9 mouse cellular contexts compared by ENCODE assay signal in the genomic region with DNA sequence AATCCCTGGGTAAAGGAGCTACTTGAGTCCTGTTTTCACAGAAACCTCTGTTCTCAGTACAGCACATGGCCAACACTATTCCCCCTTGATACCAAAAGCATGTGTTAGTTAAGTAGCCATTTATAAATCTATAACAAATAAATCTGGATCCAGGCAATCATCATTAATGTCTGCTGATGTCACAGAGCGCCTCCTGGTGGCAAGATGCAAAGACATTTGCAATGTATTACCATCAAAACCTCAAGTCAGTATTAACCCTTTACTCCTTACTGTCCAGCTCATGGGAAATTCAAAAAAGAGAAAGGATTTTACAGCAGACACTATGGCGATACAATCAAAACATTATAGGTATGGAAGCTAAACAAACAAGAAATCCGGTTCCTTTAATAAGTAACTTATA.
DNase-seq lines count a peak whose midpoint lies in the region; ATAC-seq and TF ChIP-seq lines count a peak whose summit lies in the region.
"Had no signal": no experiment of that assay in that cellular context is flagged by ENCODE, and none has a peak within 500 bp of the region (broad histone marks: within the 10 kb centered on the region; RNA-seq: fewer than 3 reads in every experiment).

No protein-coding gene starts in this region.

- no peak overlapping the region for H3K4me3 ChIP-seq in limb, embryonic 11.5 days (ENCODE audit: low read depth, low read length)
- H3K4me3 ChIP-seq in limb, embryonic 10.5 days, result no peak overlapping the region
- H3K4me3 ChIP-seq in hindbrain, embryonic 12.5 days, result no peak overlapping the region

- in situ Hi-C loops in Patski (cut with MboI; ENCODE audit: low pct_unique_long_range_greater_than_20kb), result loop anchor here (10.0 kb wide), 1 partner anchor 581 kb away; the partner anchor contains the start of gene Rsu1

- WGBS in limb, embryonic 11.5 days, result 69% methylated on average over 3 of the region's 3 CpGs
- WGBS in limb, embryonic 10.5 days, result 73% methylated on average over 3 of the region's 3 CpGs
- WGBS in hindbrain, embryonic 12.5 days, result 68% methylated on average over 3 of the region's 3 CpGs

- POLR2A ChIA-PET in Patski (lab: Charles Lee), result no interaction called here

- peak; percentile 62 for TF ChIP-seq CTCF in Patski (IDR thresholded peaks at IDR 0.05)

- H3K27ac ChIP-seq in limb, embryonic 11.5 days (replicated peaks; ENCODE audit: low read depth, low read length), result no peak overlapping the region
- H3K27ac ChIP-seq in limb, embryonic 10.5 days, result no peak overlapping the region
- H3K27ac ChIP-seq in hindbrain, embryonic 12.5 days, result no peak overlapping the region

- CTCF ChIA-PET in Patski (lab: Charles Lee), result interaction anchor here (0.8 to 1.6 kb wide), 11 partner anchors 8 to 577 kb away, joined by 3 to 4 read pairs (median 3); no protein-coding TSS in a partner anchor

- no peaks in the 10 kb centered on the region for H3K36me3 ChIP-seq in limb, embryonic 11.5 days (ENCODE audit: control insufficient read depth, insufficient read depth, low read length)
- no peaks in the 10 kb centered on the region for H3K36me3 ChIP-seq in limb, embryonic 10.5 days
- no peaks in the 10 kb centered on the region for H3K36me3 ChIP-seq in hindbrain, embryonic 12.5 days
- H3K36me3 ChIP-seq: G1E had no signal

- no peak overlapping the region for H3K4me2 ChIP-seq in limb, embryonic 11.5 days (ENCODE audit: low read depth, severe bottlenecking)
- H3K4me2 ChIP-seq in hindbrain, embryonic 12.5 days (replicated peaks), result no peak overlapping the region

- ATAC-seq in cerebellum, adult (ENCODE audit: insufficient number of reproducible peaks, low FRiP score, low TSS enrichment), result no peak
- no peak for ATAC-seq in limb, embryonic 11.5 days (ENCODE audit: insufficient number of reproducible peaks, low FRiP score, low TSS enrichment, low read depth)
- no peak for ATAC-seq in Patski
- ATAC-seq in monocyte, adult 5-6 weeks (replicated peaks; ENCODE audit: insufficient number of reproducible peaks, low FRiP score, low TSS enrichment, poor library complexity, severe bottlenecking), result no peak
- ATAC-seq in hindbrain, embryonic 12.5 days (ENCODE audit: low FRiP score), result no peak

- H3K9me3 ChIP-seq in limb, embryonic 11.5 days (ENCODE audit: control insufficient read depth, low read length), result no peaks in the 10 kb centered on the region
- H3K9me3 ChIP-seq in limb, embryonic 10.5 days (replicated peaks), result no peaks in the 10 kb centered on the region
- H3K9me3 ChIP-seq in hindbrain, embryonic 12.5 days (replicated peaks), result no peaks in the 10 kb centered on the region
- H3K9me3 ChIP-seq: G1E had no signal

- peak; percentile 21 to 27 for DNase-seq in cerebellum, postnatal 10 days
- DNase-seq in limb, embryonic 11.5 days (ENCODE audit: low spot score), result peak; percentile 25
- no peak for DNase-seq in limb, embryonic 10.5 days (ENCODE audit: low spot score)
- no peak for DNase-seq in Patski (ENCODE audit: low read depth, low spot score)
- peak; percentile 13 to 18 for DNase-seq in kidney, postnatal 4 days

- H3K27me3 ChIP-seq in limb, embryonic 11.5 days (ENCODE audit: control insufficient read depth, insufficient read depth, low read length), result no peaks in the 10 kb centered on the region
- H3K27me3 ChIP-seq in limb, embryonic 10.5 days (ENCODE audit: low read depth, poor library complexity, severe bottlenecking), result no peaks in the 10 kb centered on the region
- H3K27me3 ChIP-seq in Patski, result peaks cover 29% of the 10 kb centered on the region
- H3K27me3 ChIP-seq in hindbrain, embryonic 12.5 days, result no peaks in the 10 kb centered on the region

- H3K9ac ChIP-seq in limb, embryonic 11.5 days (ENCODE audit: low read length), result no peak overlapping the region
- H3K9ac ChIP-seq in hindbrain, embryonic 12.5 days, result no peak overlapping the region

- no peaks in the 10 kb centered on the region for H3K4me1 ChIP-seq in limb, embryonic 11.5 days (ENCODE audit: control insufficient read depth, insufficient read depth, low read length)
- H3K4me1 ChIP-seq in limb, embryonic 10.5 days, result no peaks in the 10 kb centered on the region
- H3K4me1 ChIP-seq in hindbrain, embryonic 12.5 days, result no peaks in the 10 kb centered on the region

Comparison
In these comparisons a context has a peak if more than half of its experiments do, and no peak if none do; other contexts are left out.
1. DNase-seq: peak in cerebellum, postnatal 10 days (2 of 2), limb, embryonic 11.5 days (single experiment) and kidney, postnatal 4 days (2 of 2); none in limb, embryonic 10.5 days (single experiment) and Patski (single experiment).